Mouse (Mus musculus) testis, adult 2 months (tissue): ENCODE data around the gene Mier3. TPM values are rescaled to one million over a fixed set of nuclear protein-coding genes. Genes with fewer than 3 reads are reported as not detected.

Experiments used
- H3K27ac ChIP-seq: fragments of 200-500 bp; 2 replicates; pipeline ENCODE4 v1.5.1; 2012; ENCODE audit warnings: low read depth, low read length; ENCODE audit not compliant: control insufficient read depth, insufficient read depth
- H3K27me3 ChIP-seq: fragments of 200-500 bp; 2 replicates; pipeline ENCODE4 v1.6.1; 2012; ENCODE audit warnings: mild to moderate bottlenecking, low read length, moderate library complexity; ENCODE audit not compliant: control insufficient read depth, insufficient read depth
- H3K36me3 ChIP-seq: fragments of 200-500 bp; 2 replicates; pipeline ENCODE4 v1.6.1; 2012; ENCODE audit warnings: mild to moderate bottlenecking, low read length; ENCODE audit not compliant: control insufficient read depth, insufficient read depth
- H3K4me1 ChIP-seq: fragments of 200-500 bp; 2 replicates; pipeline ENCODE4 v1.6.1; 2012; ENCODE audit warnings: low read length; ENCODE audit not compliant: control insufficient read depth, insufficient read depth
- H3K4me3 ChIP-seq: fragments of 200-500 bp; 2 replicates; pipeline ENCODE4 v1.5.1; 2012; ENCODE audit warnings: low read depth, mild to moderate bottlenecking, low read length, moderate library complexity, mixed read lengths; ENCODE audit not compliant: control insufficient read depth
- CTCF ChIP-seq: fragments of 200-500 bp; IDR thresholded peaks from 2 replicates; pipeline ENCODE4 v1.5.1; 2012; ENCODE audit warnings: low read depth, mild to moderate bottlenecking, inconsistent platforms, low read length, moderate library complexity; ENCODE audit not compliant: control insufficient read depth, insufficient read depth, insufficient replicate concordance
- POLR2A ChIP-seq: fragments of 200-500 bp; IDR thresholded peaks from 2 replicates; pipeline ENCODE4 v1.6.1; 2012; ENCODE audit warnings: low read depth, mild to moderate bottlenecking, inconsistent platforms, low read length, moderate library complexity; ENCODE audit not compliant: control insufficient read depth
- polyA plus RNA-seq: library from polyadenylated mRNA; depleted of rRNA; stranded (reverse); fragments of >200 nt; gene quantifications from 2 replicates; pipeline ENCODE4 v1.2.3, GENCODE M21; 2012

Gene Mier3
- polyA plus RNA-seq, 1 experiment = 23.9 TPM

DNA sequence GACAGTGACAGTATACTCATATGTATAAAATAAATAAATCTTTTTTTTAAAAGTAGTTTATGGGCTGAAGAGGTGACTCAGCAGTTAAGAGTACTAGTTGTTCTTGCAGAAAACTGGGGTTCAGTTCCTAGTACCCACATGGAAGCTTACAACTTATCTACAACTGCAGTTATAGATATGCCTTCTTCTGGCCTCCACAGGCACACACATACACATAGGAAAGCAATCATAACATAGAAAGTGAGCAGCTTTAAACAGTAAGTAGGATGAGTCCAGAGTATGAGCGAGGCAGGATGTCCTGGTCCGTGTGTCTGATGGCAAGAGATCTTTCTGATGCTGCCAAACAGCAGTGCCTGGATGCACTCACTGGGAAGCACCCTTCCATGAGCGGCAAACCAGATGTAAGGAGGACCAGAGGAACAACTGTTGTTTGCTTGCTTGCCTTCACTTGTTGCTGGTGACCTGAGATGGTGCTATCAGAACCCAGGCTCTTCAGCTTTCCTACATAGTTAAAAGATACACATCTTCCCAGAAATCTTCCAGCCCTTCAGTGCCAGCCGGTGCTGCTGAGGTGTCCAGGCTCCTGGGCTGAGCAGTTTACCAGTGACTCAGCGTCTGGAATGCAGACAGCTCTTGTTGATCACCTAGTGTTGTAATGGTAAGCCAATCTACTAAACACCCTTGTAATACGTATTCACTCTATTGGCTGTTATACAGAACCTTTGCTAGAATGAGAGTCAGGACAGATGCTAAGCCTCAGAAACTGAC is 63.6 kb downstream of the Mier3 start:
- TF ChIP-seq CTCF (no peak), POLR2A (no peak)

DNA sequence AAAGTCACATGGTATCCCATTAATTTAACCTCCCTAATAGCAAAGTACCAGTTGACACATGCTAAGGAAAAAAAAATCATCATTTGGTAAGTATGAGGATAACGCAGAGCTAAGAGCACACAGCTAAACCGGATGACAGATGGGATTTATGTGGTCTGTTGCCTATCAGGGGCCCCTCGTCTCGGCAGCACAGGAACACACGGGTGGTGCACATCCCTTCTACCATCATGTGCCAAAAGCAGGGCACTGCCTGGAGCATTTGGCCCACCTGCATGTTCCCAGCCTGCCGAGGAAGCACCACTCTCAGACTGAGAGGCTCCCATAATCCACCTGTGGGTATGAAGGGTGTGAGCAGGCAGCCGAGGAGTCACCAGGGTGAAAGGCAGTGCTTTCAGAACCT is 64.4 kb downstream of the Mier3 start:
- Histone ChIP-seq H3K27me3 (no peaks in the 10 kb centered on the region), H3K27ac (no peak overlapping the region), H3K36me3 (no peaks in the 10 kb centered on the region), H3K4me1 (no peaks in the 10 kb centered on the region), H3K4me3 (no peak overlapping the region)
- TF ChIP-seq POLR2A (no peak), CTCF (no peak)

More for the DNA sequence above, 63.6 kb downstream of the Mier3 start:
- no peaks in the 10 kb centered on the region for H3K36me3 ChIP-seq
- H3K27me3 ChIP-seq = no peaks in the 10 kb centered on the region
- H3K4me1 ChIP-seq = no peaks in the 10 kb centered on the region
- no peak overlapping the region for H3K4me3 ChIP-seq
- H3K27ac ChIP-seq = no peak overlapping the region

DNA sequence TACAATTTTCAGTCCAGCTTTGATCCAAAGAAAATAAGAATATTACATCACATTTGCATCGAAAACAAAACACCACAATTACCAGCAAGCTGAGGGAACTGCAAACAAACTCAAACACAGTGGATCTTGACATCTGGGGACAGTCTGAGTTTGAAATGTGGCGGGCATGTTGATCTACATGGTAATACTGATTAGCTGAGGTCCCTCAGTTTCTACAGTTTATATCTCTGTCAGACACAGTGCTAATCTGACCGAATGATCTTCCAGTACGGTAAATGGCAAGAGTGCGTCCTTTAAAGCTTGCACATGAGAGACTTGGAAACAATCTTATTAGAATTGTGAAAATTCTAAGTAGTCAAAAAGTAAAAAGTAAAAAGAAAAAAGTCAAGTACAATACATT is 66.1 kb downstream of the Mier3 start:
- no peaks in the 10 kb centered on the region for H3K4me1 ChIP-seq
- no peak overlapping the region for H3K4me3 ChIP-seq
- no peak overlapping the region for H3K27ac ChIP-seq
- H3K36me3 ChIP-seq = no peaks in the 10 kb centered on the region
- TF ChIP-seq POLR2A = no peak
- TF ChIP-seq CTCF = no peak
- no peaks in the 10 kb centered on the region for H3K27me3 ChIP-seq

DNA sequence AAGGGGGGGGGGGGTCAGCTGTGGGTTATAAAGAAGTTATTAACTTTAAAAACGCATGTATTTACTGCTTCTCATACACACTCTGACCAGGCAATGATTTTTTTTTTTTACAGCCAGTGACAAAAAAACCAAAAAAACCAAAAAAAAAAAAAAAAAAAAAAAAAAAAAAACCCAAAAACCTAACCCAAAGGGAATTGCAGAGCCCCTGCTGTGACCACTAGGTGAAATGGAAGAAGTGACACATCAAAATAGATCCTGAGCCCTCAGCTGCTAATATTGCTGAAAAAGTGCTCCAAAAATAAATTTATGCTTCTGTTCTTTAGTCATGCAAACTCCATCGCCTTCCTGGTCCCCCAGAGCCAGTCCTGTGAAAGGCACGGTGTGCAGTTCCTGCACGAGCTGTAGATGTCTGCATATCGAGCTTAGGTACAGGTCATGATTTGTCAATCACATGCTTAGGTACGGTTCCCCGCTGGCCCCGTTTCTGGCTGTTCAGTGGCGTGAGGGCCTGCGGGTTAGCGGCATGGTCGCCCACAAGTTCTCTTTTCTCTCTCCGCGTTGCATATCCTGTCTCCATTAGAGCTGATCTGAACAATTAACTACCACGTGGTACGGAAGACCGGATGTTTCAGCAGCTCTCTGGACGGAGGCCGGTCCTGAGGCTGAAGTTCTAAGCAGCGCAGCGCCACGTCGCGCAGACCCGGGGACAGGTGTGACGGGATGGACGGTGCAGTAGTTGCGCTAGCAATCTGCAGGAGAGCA is 67.7 kb downstream of the Mier3 start:
- no peak overlapping the region for H3K27ac ChIP-seq
- no peaks in the 10 kb centered on the region for H3K27me3 ChIP-seq
- TF ChIP-seq POLR2A = no peak
- TF ChIP-seq CTCF = no peak
- H3K4me1 ChIP-seq = no peaks in the 10 kb centered on the region
- H3K4me3 ChIP-seq = no peak overlapping the region
- no peaks in the 10 kb centered on the region for H3K36me3 ChIP-seq

DNA sequence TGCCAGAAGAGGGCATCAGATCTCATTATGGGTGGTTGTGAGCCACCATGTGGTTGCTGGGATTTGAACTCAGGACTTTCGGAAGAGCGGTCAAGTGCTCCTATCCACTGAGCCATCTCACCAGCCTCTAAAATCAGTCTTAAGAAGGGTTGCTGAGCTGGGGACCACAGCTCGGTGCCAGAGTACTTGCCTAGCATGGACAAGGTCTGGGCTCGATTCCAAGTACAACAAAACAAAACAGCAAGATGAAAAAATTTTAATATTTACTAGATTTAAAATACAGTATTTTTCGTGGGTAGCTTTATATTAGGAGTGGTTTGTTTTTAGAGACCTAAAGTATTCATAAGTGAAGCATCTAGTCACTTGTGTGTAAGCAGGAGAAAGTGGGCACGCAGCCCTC is 72.5 kb downstream of the Mier3 start:
- Histone ChIP-seq H3K27me3 (no peaks in the 10 kb centered on the region), H3K4me1 (no peaks in the 10 kb centered on the region), H3K36me3 (no peaks in the 10 kb centered on the region), H3K27ac (no peak overlapping the region), H3K4me3 (no peak overlapping the region)
- no peak for TF ChIP-seq CTCF
- TF ChIP-seq POLR2A = no peak

DNA sequence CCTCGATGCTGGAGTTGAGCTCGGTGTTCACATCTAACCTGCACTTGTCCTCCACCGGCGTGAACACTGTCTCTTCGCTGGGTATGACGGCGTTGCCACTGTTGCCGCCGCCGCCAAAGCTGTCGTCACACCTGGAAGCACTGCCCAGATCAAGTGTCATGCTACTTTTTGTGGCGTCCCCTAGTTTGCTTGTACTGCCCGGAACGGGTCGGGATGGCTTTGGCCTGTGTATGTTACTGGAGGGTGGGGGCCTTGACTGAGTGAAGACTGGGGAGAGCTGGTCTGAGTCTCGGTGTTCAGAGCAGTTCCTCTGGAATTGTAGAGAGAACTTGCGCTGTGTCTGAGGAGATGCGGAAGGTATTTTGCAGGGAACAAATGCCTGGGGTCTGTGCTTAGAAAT is 74.6 kb downstream of the Mier3 start:
- Histone ChIP-seq H3K27ac (no peak overlapping the region), H3K4me3 (no peak overlapping the region), H3K27me3 (no peaks in the 10 kb centered on the region), H3K4me1 (no peaks in the 10 kb centered on the region), H3K36me3 (no peaks in the 10 kb centered on the region)
- TF ChIP-seq CTCF (no peak), POLR2A (no peak)

DNA sequence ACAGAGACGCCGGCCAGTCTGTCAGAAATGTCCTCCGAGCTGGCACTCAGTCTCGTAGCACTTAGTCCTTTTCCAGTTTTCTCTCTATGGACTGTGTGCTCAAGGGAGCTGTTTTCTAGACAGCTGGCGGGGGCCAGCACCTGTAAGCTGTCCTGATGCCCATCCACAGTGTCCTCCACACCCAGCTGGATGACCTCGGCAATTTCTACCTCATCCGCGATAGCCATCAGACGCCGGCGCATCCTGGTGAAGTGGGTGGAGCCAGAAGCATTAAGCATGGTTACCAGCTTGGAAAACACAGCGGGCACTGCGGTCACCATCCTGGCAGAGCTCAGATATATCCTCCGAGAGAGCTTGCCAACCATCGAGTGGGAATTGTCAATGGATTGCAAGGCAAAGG is 75.2 kb downstream of the Mier3 start:
- no peaks in the 10 kb centered on the region for H3K36me3 ChIP-seq
- TF ChIP-seq CTCF = no peak
- TF ChIP-seq POLR2A = no peak

DNA sequence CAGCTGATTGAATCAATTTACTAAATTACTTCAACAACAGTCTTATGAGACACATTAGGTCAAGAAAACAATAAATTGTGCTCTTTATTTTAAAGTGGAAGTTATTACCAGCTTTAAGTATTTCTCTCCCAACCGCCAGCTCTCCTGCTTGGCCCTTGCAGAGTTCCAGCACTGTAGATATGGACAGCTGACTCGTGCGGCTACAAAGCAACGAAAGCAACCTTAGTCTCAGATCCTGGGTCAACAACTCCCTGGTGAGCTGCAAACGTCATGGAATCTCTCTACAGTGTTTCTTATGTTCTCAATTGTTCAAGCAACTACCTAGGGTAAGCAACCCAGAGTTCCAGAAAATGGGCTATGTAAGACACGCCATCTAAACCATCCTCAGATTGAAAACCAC is 76.2 kb downstream of the Mier3 start:
- no peaks in the 10 kb centered on the region for H3K36me3 ChIP-seq

More for the DNA sequence above, 75.2 kb downstream of the Mier3 start:
- no peaks in the 10 kb centered on the region for H3K4me1 ChIP-seq
- H3K27ac ChIP-seq = no peak overlapping the region
- no peak overlapping the region for H3K4me3 ChIP-seq
- H3K27me3 ChIP-seq = no peaks in the 10 kb centered on the region

More for the DNA sequence above, 76.2 kb downstream of the Mier3 start:
- Histone ChIP-seq H3K27ac (no peak overlapping the region), H3K27me3 (no peaks in the 10 kb centered on the region), H3K4me3 (no peak overlapping the region), H3K4me1 (no peaks in the 10 kb centered on the region)
- TF ChIP-seq POLR2A = no peak
- TF ChIP-seq CTCF = no peak
